11 mouse cellular contexts compared by ENCODE assay signal in the genomic region with DNA sequence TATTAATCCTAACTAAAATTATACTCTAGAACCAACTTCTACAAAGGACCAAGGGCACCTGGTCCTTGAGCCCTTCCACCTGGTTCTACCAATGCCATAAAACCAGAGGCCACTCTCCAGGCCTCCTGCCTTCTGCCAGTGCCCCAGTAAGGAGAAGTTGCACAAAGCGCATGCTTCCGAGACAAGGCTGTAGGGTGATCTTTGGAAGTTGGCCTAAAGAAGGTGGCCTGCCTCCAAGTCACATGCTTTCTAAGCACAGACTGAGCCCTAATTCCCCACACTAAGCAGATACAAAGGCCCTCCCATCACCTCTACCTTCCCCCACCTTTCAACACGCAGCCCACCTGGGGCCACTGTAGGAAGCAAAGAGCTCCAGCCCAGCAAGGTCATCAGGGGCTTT. TPM values are rescaled to one million over a fixed set of nuclear protein-coding genes. Genes with fewer than 3 reads are reported as not detected.
A peak's percentile ranks its signal among the peaks of the same experiment; 100 is the strongest.
DNase-seq lines count a peak whose midpoint lies in the region; ATAC-seq lines count a peak whose summit lies in the region.
"Had no signal": no experiment of that assay in that cellular context is flagged by ENCODE, and none has a peak within 500 bp of the region (broad histone marks: within the 10 kb centered on the region; RNA-seq: fewer than 3 reads in every experiment).

No protein-coding gene starts in this region.

- DNase-seq in kidney, adult 11 months = peak; percentile 92
- peak; percentile 79 for DNase-seq in adrenal gland, postnatal 10 days
- DNase-seq in heart, postnatal 25 days (ENCODE audit: low spot score) = peak; percentile 28
- peak; percentile 46 for DNase-seq in lung, postnatal 10 days
- DNase-seq in embryo, embryonic 10 days (ENCODE audit: low spot score) = no peak
- DNase-seq in frontal cortex, postnatal 36 days (ENCODE audit: low spot score in 2 of 2) = no peak
- no peak for DNase-seq in hindbrain, embryonic 14.5 days (ENCODE audit: low spot score)
- DNase-seq: spleen, adult 18-20 months had no signal

- H3K36me3 ChIP-seq in kidney, embryonic 14.5 days (ENCODE audit: control insufficient read depth, insufficient read depth, low read length) = peaks cover 14% of the 10 kb centered on the region
- peaks cover 13% of the 10 kb centered on the region; the same call in 1 of the 2 replicates for H3K36me3 ChIP-seq in hindbrain, embryonic 14.5 days (replicated peaks; ENCODE audit: control insufficient read depth, insufficient read depth)

- H3K4me3 ChIP-seq in kidney, embryonic 14.5 days (ENCODE audit: low read length) = no peak overlapping the region
- H3K4me3 ChIP-seq in hindbrain, embryonic 14.5 days (replicated peaks; ENCODE audit: low read length) = no peak overlapping the region
- H3K4me3 ChIP-seq: embryonic facial prominence, embryonic 13.5 days; limb, embryonic 13.5 days had no signal

- H3K9me3 ChIP-seq in kidney, embryonic 14.5 days (ENCODE audit: control insufficient read depth, low read length) = no peaks in the 10 kb centered on the region
- no peaks in the 10 kb centered on the region for H3K9me3 ChIP-seq in hindbrain, embryonic 14.5 days (ENCODE audit: control insufficient read depth, low read length)
- H3K9me3 ChIP-seq: embryonic facial prominence, embryonic 13.5 days; limb, embryonic 13.5 days had no signal

- intact Hi-C loops in heart, postnatal 25 days (cut with DNase I) = no loop called here

- H3K27ac ChIP-seq in kidney, embryonic 14.5 days (ENCODE audit: low read depth, low read length) = no peak overlapping the region
- no peak overlapping the region for H3K27ac ChIP-seq in hindbrain, embryonic 14.5 days
- H3K27ac ChIP-seq: embryonic facial prominence, embryonic 13.5 days had no signal

- no peaks in the 10 kb centered on the region for H3K27me3 ChIP-seq in kidney, embryonic 14.5 days (ENCODE audit: control insufficient read depth, insufficient read depth, low read length)
- no peaks in the 10 kb centered on the region for H3K27me3 ChIP-seq in hindbrain, embryonic 14.5 days (ENCODE audit: control insufficient read depth, insufficient read depth, low read length)
- H3K27me3 ChIP-seq: embryonic facial prominence, embryonic 13.5 days; limb, embryonic 13.5 days had no signal

- H3K9ac ChIP-seq in kidney, embryonic 14.5 days (ENCODE audit: low read depth, low read length) = no peak overlapping the region
- no peak overlapping the region for H3K9ac ChIP-seq in hindbrain, embryonic 14.5 days
- H3K9ac ChIP-seq: embryonic facial prominence, embryonic 13.5 days; limb, embryonic 13.5 days had no signal

- 82% methylated on average over 3 of the region's 3 CpGs for WGBS in kidney, embryonic 14.5 days
- WGBS in hindbrain, embryonic 14.5 days = 77% methylated on average over 3 of the region's 3 CpGs

- peaks cover 27% of the 10 kb centered on the region for H3K4me1 ChIP-seq in kidney, embryonic 14.5 days (ENCODE audit: control insufficient read depth, insufficient read depth, low read length)
- H3K4me1 ChIP-seq in hindbrain, embryonic 14.5 days (replicated peaks; ENCODE audit: control insufficient read depth, insufficient read depth, low read length) = peaks cover 4% of the 10 kb centered on the region; the same call in 1 of the 2 replicates

- ATAC-seq in kidney, embryonic 14.5 days (ENCODE audit: low FRiP score, low TSS enrichment) = no peak
- ATAC-seq in hindbrain, embryonic 14.5 days (ENCODE audit: low FRiP score) = no peak

- H3K4me2 ChIP-seq in kidney, embryonic 14.5 days (replicated peaks; ENCODE audit: low read depth, low read length) = no peak overlapping the region
- no peak overlapping the region for H3K4me2 ChIP-seq in hindbrain, embryonic 14.5 days (replicated peaks)
- H3K4me2 ChIP-seq: embryonic facial prominence, embryonic 13.5 days; limb, embryonic 13.5 days had no signal

RNA-seq across cellular contexts. Expression of a gene that starts 17.8 kb away (rescaled TPM):
- polyA plus RNA-seq in kidney, embryonic 14.5 days (2014; fragmentation: Nextera tagmentation; extraction: Ambion mirVana) = 27.7 and 49.9 TPM in 2 replicates
- 10 to 100 TPM; 32.3 to 32.4 TPM for total RNA-seq in adrenal gland, postnatal 10 days (2021)
- 10 to 100 TPM; 14.3 to 14.7 TPM for total RNA-seq in heart, postnatal 25 days (2021)
- 74.2 and 76.6 TPM in 2 replicates for polyA plus RNA-seq in hindbrain, embryonic 14.5 days (2014; fragmentation: Nextera tagmentation; extraction: Ambion mirVana)

Comparison
In these comparisons a context has a peak if more than half of its experiments do, and no peak if none do; other contexts are left out.
1. DNase-seq: peak in kidney, adult 11 months (single experiment), adrenal gland, postnatal 10 days (single experiment), heart, postnatal 25 days (single experiment) and lung, postnatal 10 days (single experiment); none in embryo, embryonic 10 days (single experiment), frontal cortex, postnatal 36 days (0 of 2) and hindbrain, embryonic 14.5 days (single experiment).